Mouse (Mus musculus): Measurements from ENCODE around the gene Olfr374. TPM values are rescaled to one million over a fixed set of nuclear protein-coding genes. Genes with fewer than 3 reads are reported as not detected.
"Not testable (repeated sequence)": the region's sequence is repeated elsewhere in the genome, so short reads cannot be mapped to it uniquely, and the experiment has no call there.

Gene Olfr374
- polyA plus RNA-seq (2012; ENCODE audit: insufficient read depth, insufficient read length, missing spikeins): not detected in 2 replicates

DNA sequence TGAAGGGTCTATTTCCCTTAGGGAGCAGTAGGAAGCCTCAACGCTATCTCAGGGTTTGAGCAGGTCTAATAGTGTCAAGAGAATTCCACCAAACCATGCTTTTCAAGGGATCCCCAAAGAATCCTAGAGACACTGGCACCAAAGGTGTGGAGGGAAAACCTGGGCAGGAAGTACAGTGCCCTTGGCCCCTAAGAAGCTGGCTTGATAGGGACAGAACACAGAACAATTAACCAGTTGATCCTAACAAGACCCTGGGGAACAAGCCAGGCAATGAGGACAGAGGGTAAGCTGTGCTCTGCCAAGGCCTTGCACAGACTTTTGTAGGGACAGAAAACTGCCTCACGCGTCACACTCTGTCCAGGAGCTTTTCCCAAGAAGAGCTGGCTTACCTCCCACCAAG, at the start of gene Olfr374:
Gene Olfr374, plus strand, starts transcription at position 301 of the 400 bp plus-strand sequence.
- no peak within 1 kb of the TSS for H3K27ac ChIP-seq (replicated peaks; ENCODE audit: low read depth, low read length)

DNA sequence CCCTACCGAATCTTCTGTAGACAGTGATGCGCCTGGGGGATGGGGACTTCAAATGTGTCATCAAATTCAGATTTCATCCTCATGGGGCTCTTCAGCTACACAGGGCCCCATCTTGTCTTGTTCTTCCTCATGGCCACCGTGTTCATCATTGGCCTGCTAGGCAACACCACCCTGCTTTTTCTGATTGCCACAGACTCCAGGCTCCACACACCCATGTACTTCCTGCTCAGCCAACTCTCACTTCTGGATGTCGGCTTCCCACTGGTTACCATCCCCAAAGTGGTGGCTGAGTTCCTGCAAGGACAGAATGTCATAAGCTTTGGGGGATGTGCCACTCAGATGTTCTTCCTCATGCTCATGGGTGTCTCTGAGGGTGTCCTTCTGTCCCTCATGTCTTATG, 49.2 kb upstream of the Olfr374 start:
- H3K27ac ChIP-seq (replicated peaks; ENCODE audit: low read depth, low read length); H3K4me3 ChIP-seq (ENCODE audit: insufficient read depth, low read depth, low read length); H3K4me1 ChIP-seq (ENCODE audit: control insufficient read depth, insufficient read depth, insufficient read length, low read length): not testable (repeated sequence)

More for the DNA sequence above, at the start of gene Olfr374:
- H3K4me3 ChIP-seq (ENCODE audit: insufficient read depth, low read depth, low read length): no peak within 1 kb of the TSS
- H3K4me1 ChIP-seq (ENCODE audit: control insufficient read depth, insufficient read depth, insufficient read length, low read length): no peaks in the 10 kb centered on the region

DNA sequence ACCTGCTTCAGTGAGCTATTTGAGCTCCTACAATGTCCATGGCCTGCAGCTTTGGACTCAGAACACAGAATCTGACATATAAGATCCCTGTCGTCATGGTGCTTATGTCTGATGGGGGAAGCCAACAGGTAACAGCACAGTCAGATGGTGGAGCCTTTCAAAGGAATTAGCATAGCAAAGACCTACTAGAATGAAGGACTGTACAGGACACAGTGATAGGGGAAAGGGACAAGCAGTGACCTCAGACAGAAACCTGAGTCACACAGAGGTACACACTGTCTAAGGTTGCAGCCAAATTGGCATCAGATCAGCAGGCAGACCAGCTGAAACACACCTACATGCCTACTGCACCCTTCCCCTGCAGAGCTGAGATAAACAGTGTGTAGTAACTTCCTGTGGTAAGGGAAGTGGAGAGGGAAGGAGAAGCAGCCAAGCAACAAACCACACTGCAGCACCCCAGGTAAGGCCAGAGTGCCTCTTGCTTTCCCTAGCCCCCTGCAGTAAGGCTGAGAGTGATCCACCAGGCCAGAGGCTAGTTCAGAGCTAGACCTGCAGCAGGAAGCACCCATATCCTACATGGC, 39.9 kb upstream of the Olfr374 start:
- not testable (repeated sequence) for H3K4me3 ChIP-seq (ENCODE audit: insufficient read depth, low read depth, low read length); H3K4me1 ChIP-seq (ENCODE audit: control insufficient read depth, insufficient read depth, insufficient read length, low read length); H3K27ac ChIP-seq (replicated peaks; ENCODE audit: low read depth, low read length)

DNA sequence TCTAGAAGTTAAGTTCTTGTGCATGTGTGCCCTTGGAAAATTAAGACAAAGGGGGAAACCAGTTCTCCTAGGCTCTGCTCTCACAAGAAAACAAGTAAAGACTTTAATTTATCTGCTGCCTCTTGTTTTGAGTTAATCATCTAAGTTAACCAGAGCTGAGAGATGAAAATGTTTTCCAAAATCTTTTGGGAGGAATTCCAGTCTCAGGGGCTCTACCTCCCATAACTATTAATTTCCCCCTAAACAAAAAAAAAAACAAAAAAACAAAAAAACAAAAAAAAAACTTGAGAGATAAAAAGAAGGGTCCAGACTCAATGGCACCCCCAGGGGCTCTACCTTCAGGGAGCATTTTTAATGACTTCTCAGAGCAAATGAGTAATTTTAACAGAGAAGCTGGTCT, 24.0 kb upstream of the Olfr374 start, which contains the start of gene Olfr373:
Gene Olfr373, plus strand, starts transcription at position 301 of the 400 bp plus-strand sequence.
- not testable (repeated sequence) for H3K27ac ChIP-seq (replicated peaks; ENCODE audit: low read depth, low read length); H3K4me3 ChIP-seq (ENCODE audit: insufficient read depth, low read depth, low read length); H3K4me1 ChIP-seq (ENCODE audit: control insufficient read depth, insufficient read depth, insufficient read length, low read length)

DNA sequence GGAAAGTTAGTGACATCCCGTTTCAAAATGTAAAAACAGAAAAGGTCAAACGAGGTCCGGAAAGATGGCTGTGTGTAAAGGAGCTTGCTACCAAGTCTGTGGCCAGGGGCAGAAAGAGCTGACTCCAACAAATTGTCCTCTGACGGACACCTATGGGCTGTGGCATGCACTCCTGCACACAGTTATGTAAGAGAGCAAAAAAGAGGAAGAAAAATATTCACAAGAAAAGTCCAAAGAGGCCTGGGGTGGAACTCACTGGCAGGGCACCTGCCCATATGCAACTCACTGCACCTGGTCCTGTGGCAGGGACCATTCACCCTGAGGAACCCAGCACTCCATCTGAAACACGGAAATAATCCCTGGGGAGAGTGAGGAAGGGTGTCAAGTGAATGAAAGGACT, 22.1 kb upstream of the Olfr374 start:
- Histone ChIP-seq H3K4me3 (ENCODE audit: insufficient read depth, low read depth, low read length) (no peak overlapping the region), H3K4me1 (ENCODE audit: control insufficient read depth, insufficient read depth, insufficient read length, low read length) (no peaks in the 10 kb centered on the region), H3K27ac (replicated peaks; ENCODE audit: low read depth, low read length) (no peak overlapping the region)

DNA sequence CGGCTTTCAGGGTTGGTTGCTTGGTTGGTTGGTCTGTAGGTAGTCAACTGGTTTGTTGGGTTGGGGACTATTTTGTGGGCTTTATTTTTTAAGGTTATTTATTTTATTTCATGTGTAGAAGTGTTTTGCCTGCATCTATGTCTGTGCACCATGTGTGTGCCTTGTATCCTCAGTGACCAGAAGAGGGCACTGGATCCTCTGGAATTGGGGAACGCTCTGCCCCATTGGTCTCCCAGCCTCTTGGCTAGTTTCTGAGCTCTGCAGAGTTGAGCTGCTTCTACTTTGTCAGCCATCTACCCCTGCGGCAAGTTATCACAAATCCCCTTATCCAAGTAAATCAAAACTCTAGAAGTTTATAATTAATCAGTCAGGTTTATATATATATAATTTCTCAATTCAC, 19.2 kb upstream of the Olfr374 start:
- H3K4me3 ChIP-seq (ENCODE audit: insufficient read depth, low read depth, low read length); H3K4me1 ChIP-seq (ENCODE audit: control insufficient read depth, insufficient read depth, insufficient read length, low read length); H3K27ac ChIP-seq (replicated peaks; ENCODE audit: low read depth, low read length): not testable (repeated sequence)

DNA sequence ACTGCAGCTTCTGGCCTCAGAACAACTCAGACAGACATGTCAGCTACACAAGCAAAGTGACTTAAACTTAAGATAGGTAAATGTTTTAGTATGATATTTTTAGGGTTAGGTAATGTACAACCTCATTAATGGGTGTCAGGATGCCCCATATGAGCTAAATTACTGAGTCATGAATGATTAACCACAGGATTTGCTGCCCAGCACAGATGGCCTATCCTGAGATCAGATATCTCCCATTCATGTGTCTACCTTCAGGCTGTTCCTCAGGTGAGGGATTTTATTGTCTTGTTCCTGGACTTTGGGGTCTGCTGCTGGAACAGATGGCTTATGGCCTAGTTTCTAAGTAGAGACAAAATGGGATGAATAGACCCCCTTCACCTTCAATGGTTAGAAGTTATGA, 10.1 kb upstream of the Olfr374 start:
- not testable (repeated sequence) for H3K4me3 ChIP-seq (ENCODE audit: insufficient read depth, low read depth, low read length)

DNA sequence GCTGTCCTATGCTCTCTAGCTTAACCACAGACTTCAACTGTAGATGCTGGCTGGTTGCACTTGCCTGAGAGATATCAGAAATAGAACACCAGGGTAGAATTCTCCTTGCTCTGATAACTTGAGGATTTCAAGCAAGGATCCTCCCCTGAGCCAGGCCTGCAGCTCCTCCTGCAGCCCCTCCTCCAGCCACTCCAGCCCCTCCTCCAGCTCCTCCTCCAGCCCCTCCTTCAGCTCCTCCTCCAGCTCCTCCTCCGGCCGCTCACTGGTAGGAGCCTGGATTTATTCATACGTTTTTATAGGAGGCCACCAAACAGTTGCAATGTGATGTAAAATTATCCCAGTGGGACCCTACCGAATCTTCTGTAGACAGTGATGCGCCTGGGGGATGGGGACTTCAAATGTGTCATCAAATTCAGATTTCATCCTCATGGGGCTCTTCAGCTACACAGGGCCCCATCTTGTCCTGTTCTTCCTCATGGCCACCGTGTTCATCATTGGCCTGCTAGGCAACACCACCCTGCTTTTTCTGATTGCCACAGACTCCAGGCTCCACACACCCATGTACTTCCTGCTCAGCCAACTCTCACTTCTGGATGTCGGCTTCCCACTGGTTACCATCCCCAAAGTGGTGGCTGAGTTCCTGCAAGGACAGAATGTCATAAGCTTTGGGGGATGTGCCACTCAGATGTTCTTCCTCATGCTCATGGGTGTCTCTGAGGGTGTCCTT, 7.3 kb upstream of the Olfr374 start:
- H3K4me3 ChIP-seq (ENCODE audit: insufficient read depth, low read depth, low read length); H3K4me1 ChIP-seq (ENCODE audit: control insufficient read depth, insufficient read depth, insufficient read length, low read length); H3K27ac ChIP-seq (replicated peaks; ENCODE audit: low read depth, low read length): not testable (repeated sequence)

More for the DNA sequence above, 10.1 kb upstream of the Olfr374 start:
- H3K27ac ChIP-seq (replicated peaks; ENCODE audit: low read depth, low read length); H3K4me1 ChIP-seq (ENCODE audit: control insufficient read depth, insufficient read depth, insufficient read length, low read length): not testable (repeated sequence)

DNA sequence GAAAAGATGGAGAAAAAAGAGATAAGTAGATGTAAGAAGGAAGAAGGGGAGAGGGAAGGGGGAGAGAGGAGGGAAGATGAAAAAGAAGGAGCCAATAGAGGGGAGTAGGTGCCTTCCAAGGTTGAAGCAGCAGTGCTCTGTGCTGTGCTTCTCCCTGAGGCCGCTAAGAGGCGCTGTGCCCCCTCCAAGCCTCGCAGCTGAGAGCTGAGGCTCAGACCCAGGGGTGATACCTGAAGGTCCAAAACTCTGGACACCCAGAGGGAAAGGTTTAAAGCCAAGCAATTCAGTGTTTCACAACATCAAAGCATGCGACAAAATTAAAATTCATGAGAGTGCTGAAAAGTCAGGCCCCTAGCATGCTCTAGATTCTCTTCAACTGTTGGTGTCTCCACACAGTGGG, 1.7 kb upstream of the Olfr374 start:
- Histone ChIP-seq H3K4me1 (ENCODE audit: control insufficient read depth, insufficient read depth, insufficient read length, low read length) (no peaks in the 10 kb centered on the region), H3K4me3 (ENCODE audit: insufficient read depth, low read depth, low read length) (no peak overlapping the region), H3K27ac (replicated peaks; ENCODE audit: low read depth, low read length) (no peak overlapping the region)

DNA sequence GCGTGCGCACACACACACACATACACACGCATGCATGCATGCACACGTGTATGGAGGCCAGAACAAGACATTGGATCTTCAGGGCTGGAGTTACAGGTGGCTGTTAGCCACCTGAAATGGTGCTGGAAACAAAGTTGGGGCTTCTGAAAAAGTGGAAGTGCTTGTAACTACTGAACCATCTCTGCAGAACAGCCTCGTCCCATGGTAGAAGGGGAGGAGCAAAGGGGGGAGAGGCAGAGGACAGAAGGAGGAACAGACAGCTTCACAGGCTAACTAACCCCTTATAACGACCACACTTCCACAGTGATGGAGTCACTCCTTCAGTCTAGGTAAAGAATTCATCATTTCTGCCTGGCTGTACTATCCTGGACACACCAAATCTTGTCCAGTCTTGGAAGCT, 4.0 kb downstream of the Olfr374 start:
- Histone ChIP-seq H3K27ac (replicated peaks; ENCODE audit: low read depth, low read length) (no peak overlapping the region), H3K4me1 (ENCODE audit: control insufficient read depth, insufficient read depth, insufficient read length, low read length) (no peaks in the 10 kb centered on the region), H3K4me3 (ENCODE audit: insufficient read depth, low read depth, low read length) (no peak overlapping the region)

DNA sequence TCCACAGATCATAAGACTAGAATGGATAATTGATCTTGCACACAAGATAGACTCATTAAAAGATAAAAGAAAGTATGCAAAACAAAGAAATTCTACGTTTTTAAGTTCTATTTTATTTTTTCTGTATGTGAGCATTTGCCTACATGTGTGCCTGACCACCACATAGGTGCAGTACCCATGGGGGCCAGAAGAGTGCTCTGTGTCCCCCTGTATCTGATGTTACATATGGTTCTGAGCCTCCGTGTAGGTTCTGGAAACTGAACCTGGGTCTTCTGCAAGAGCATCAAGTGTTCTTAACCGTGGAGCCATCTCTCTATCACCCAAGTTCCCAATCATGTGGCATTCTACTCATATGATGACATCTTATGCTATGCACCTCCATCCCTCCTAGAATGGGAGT, 5.6 kb downstream of the Olfr374 start:
- Histone ChIP-seq H3K4me1 (ENCODE audit: control insufficient read depth, insufficient read depth, insufficient read length, low read length) (no peaks in the 10 kb centered on the region), H3K4me3 (ENCODE audit: insufficient read depth, low read depth, low read length) (no peak overlapping the region), H3K27ac (replicated peaks; ENCODE audit: low read depth, low read length) (no peak overlapping the region)

DNA sequence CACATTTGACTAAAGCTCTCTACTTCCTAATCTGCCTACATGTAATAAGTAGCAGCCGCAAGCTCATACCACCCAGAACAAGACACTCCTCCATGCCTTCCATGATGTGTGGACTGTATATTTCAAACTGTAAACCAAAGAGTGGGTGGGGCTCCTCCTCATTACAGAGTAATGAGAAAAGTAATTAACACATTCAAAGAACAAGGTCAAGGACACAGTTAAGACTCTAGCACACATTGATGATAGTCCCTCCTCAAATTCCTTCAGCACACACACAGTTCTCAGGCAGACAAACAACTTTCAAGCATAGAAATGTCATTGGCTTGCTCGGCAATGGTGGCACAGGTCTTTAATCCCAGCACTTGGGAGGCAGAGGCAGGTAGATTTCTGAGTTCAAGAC, 8.4 kb downstream of the Olfr374 start:
- Histone ChIP-seq H3K4me3 (ENCODE audit: insufficient read depth, low read depth, low read length) (no peak overlapping the region), H3K27ac (replicated peaks; ENCODE audit: low read depth, low read length) (no peak overlapping the region), H3K4me1 (ENCODE audit: control insufficient read depth, insufficient read depth, insufficient read length, low read length) (no peaks in the 10 kb centered on the region)

DNA sequence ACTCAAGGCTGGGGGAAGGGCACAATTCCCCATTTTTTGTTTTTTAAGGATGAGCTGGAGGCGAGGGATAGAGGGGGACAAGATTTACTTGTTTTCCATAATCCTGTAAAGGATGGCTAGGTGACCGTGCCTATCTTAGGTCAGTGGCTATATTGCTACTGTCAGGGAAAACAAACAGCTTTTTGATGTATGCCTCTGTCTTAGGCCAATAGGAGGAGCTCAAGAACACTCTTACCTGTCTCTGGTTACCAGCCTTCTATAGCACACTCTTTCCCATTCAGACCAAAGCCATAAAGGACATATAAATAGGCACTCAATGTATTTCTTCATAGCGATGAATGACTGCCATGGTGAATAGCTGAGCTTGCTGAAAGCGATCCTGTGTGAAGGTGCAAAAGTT, 11.8 kb downstream of the Olfr374 start:
- no peak overlapping the region for H3K4me3 ChIP-seq (ENCODE audit: insufficient read depth, low read depth, low read length)
- H3K27ac ChIP-seq (replicated peaks; ENCODE audit: low read depth, low read length): no peak overlapping the region
- H3K4me1 ChIP-seq (ENCODE audit: control insufficient read depth, insufficient read depth, insufficient read length, low read length): no peaks in the 10 kb centered on the region

DNA sequence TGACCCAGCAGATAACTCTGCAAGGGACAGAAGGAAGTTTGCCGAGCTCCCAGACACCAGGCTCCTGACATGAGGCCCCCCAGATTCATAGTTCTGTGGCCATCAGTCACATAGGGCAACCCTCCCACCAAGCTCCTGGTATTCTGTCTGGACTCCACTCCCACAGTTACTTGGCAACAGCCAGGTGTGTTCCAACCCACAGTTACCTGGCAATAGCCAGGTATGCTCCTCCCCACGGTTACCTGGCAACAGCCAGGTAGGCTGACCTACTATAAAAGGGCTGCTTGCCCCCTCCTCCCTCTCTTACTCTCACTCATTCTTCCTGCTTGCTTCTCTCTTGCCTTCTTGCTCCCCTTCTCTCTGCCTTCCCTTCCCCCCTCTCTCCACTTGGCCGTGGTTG, 14.6 kb downstream of the Olfr374 start:
- H3K4me1 ChIP-seq (ENCODE audit: control insufficient read depth, insufficient read depth, insufficient read length, low read length); H3K27ac ChIP-seq (replicated peaks; ENCODE audit: low read depth, low read length); H3K4me3 ChIP-seq (ENCODE audit: insufficient read depth, low read depth, low read length): not testable (repeated sequence)

DNA sequence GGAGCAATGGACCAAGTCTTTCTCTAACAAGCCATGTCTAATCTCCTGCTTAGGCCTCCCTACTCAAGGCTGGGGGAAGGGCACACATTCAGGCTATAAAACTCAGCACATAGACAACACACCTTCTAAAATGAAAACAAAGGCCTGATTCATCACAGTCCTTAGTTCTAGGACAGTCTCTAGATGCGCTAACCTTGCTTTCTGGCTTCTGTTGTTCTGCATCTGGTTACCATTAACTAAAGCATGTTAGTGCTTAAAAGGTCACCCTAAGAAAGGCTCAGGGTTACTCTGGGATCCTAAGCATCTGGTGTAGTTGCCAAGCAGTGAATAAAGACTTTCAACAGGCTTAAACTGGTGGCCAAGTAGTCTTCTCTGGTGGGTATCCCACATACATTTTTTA, 15.2 kb downstream of the Olfr374 start:
- Histone ChIP-seq H3K4me1 (ENCODE audit: control insufficient read depth, insufficient read depth, insufficient read length, low read length) (no peaks in the 10 kb centered on the region), H3K27ac (replicated peaks; ENCODE audit: low read depth, low read length) (no peak overlapping the region), H3K4me3 (ENCODE audit: insufficient read depth, low read depth, low read length) (no peak overlapping the region)

DNA sequence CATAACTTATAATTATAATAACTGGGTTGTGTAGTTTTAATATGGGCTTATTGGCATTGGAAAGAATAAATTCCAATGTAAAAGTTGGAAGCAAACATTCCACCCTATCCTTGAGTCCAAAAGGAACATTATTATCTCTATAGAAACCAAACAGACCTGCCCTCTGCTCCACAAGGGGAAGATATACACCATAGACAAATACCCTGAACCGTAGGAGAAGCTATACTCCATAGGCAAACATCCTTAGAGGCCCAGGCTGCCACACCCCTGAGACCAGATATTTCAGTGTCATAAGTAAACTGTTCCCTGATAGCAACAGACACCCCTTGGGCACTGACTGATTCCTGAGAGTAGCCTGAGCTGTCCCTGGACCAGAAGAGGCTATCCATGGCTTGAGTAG, 21.0 kb downstream of the Olfr374 start:
- H3K4me3 ChIP-seq (ENCODE audit: insufficient read depth, low read depth, low read length): no peak overlapping the region
- H3K4me1 ChIP-seq (ENCODE audit: control insufficient read depth, insufficient read depth, insufficient read length, low read length): 0 out of 2 replicates have a peak, but pooled peaks cover 8% of the 10 kb centered on the region
- no peak overlapping the region for H3K27ac ChIP-seq (replicated peaks; ENCODE audit: low read depth, low read length)
